ENCODE assay signal across 9 mouse cellular contexts in genomic region chr1:152817027-152817769, GRCm38 (mm10). TPM values are rescaled to one million over a fixed set of nuclear protein-coding genes. Genes with fewer than 3 reads are reported as not detected.
A peak's percentile ranks its signal among the peaks of the same experiment; 100 is the strongest.
DNase-seq lines count a peak whose midpoint lies in the region; ATAC-seq and TF ChIP-seq lines count a peak whose summit lies in the region.
"Had no signal": no experiment of that assay in that cellular context is flagged by ENCODE, and none has a peak within 500 bp of the region (broad histone marks: within the 10 kb centered on the region; RNA-seq: fewer than 3 reads in every experiment).

No protein-coding gene starts in this region.

- no peaks in the 10 kb centered on the region for H3K27me3 ChIP-seq in hindbrain, embryonic 16.5 days (replicated peaks; ENCODE audit: control insufficient read depth, insufficient read depth, low read length)
- H3K27me3 ChIP-seq: limb, embryonic 13.5 days had no signal

- 17% methylated on average over 12 of the region's 12 CpGs for WGBS in hindbrain, embryonic 16.5 days
- 36% methylated on average over 12 of the region's 12 CpGs for WGBS in olfactory bulb, adult 2 months

- peak overlapping the region; percentile 63 for H3K27ac ChIP-seq in hindbrain, embryonic 16.5 days (ENCODE audit: low read depth, low read length)
- peak overlapping the region; percentile 39; the same call in 1 of the 2 replicates for H3K27ac ChIP-seq in olfactory bulb, adult 2 months (ENCODE audit: insufficient read depth, low read depth, low read length)
- H3K27ac ChIP-seq: limb, embryonic 13.5 days had no signal

- no peak overlapping the region for H3K9ac ChIP-seq in hindbrain, embryonic 16.5 days (ENCODE audit: low read depth, low read length)
- H3K9ac ChIP-seq: limb, embryonic 13.5 days had no signal

- H3K4me1 ChIP-seq in hindbrain, embryonic 16.5 days (ENCODE audit: control insufficient read depth, insufficient read depth, low read depth, low read length): peaks cover 22% of the 10 kb centered on the region
- H3K4me1 ChIP-seq in olfactory bulb, adult 2 months (ENCODE audit: control insufficient read depth, insufficient read depth, low read length): peaks cover 26% of the 10 kb centered on the region

- no peak overlapping the region for H3K4me2 ChIP-seq in hindbrain, embryonic 16.5 days (ENCODE audit: low read length)
- H3K4me2 ChIP-seq: limb, embryonic 13.5 days had no signal

- peak; percentile 22 to 47 for DNase-seq in kidney, postnatal 4 days
- no peak for DNase-seq in kidney, adult 8-10 months
- DNase-seq in embryo, embryonic 10 days (ENCODE audit: low spot score): peak; percentile 85
- no peak for DNase-seq in adrenal gland, adult 18-20 months (ENCODE audit: low spot score in 2 of 2)
- DNase-seq in adipocyte (ENCODE audit: low spot score): no peak
- DNase-seq in T-cell, adult 2 months (ENCODE audit: low spot score): no peak

- no peaks in the 10 kb centered on the region for H3K36me3 ChIP-seq in hindbrain, embryonic 16.5 days (ENCODE audit: control insufficient read depth, insufficient read depth, low read length)
- H3K36me3 ChIP-seq: limb, embryonic 13.5 days had no signal

- TF ChIP-seq POLR2A in olfactory bulb, adult 2 months (IDR thresholded peaks at IDR 0.05; ENCODE audit: insufficient read depth, low read depth, low read length): no peak

- ATAC-seq in hindbrain, embryonic 16.5 days: no peak

- no peak overlapping the region for H3K4me3 ChIP-seq in hindbrain, embryonic 16.5 days (ENCODE audit: low read length)
- no peak overlapping the region for H3K4me3 ChIP-seq in olfactory bulb, adult 2 months (ENCODE audit: insufficient read depth, low read depth, low read length)
- H3K4me3 ChIP-seq: limb, embryonic 13.5 days had no signal

- no peak; the same call in 1 of the 2 replicates for TF ChIP-seq CTCF in olfactory bulb, adult 2 months (IDR thresholded peaks at IDR 0.05; ENCODE audit: insufficient read depth, low read depth, low read length)

- no peaks in the 10 kb centered on the region for H3K9me3 ChIP-seq in hindbrain, embryonic 16.5 days (ENCODE audit: control insufficient read depth, low read length)
- H3K9me3 ChIP-seq: limb, embryonic 13.5 days had no signal

RNA-seq across cellular contexts. Expression of gene Ncf2, which starts 17.2 kb away (rescaled TPM):
- 2.7 and 2.9 TPM in 2 replicates for polyA plus RNA-seq in hindbrain, embryonic 16.5 days (2015; fragmentation: Nextera tagmentation; extraction: Ambion mirVana)
- not detected in 2 replicates for polyA plus RNA-seq in olfactory bulb, adult 2 months (2012; ENCODE audit: insufficient read depth, insufficient read length, low replicate concordance, missing spikeins)
- 10 to 100 TPM in 1 of 2 experiments, 1 to 10 TPM in 1; 7.0 to 11.5 TPM for total RNA-seq in adrenal gland, adult 18-20 months (2021)

RNA-seq across cellular contexts. Expression of gene Arpc5, which starts 50.9 kb away (rescaled TPM):
- 300 and 315 TPM in 2 replicates for polyA plus RNA-seq in hindbrain, embryonic 16.5 days (2015; fragmentation: Nextera tagmentation; extraction: Ambion mirVana)
- not detected in 2 replicates for polyA plus RNA-seq in olfactory bulb, adult 2 months (2012; ENCODE audit: insufficient read depth, insufficient read length, low replicate concordance, missing spikeins)
- 100 to 1,000 TPM in 1 of 2 experiments, 10 to 100 TPM in 1; 79.9 to 107 TPM for total RNA-seq in adrenal gland, adult 18-20 months (2021)

RNA-seq across cellular contexts. Expression of gene Rgl1, which starts 51.0 kb away (rescaled TPM):
- polyA plus RNA-seq in hindbrain, embryonic 16.5 days (2015; fragmentation: Nextera tagmentation; extraction: Ambion mirVana): 18.4 and 19.4 TPM in 2 replicates
- not detected in 2 replicates for polyA plus RNA-seq in olfactory bulb, adult 2 months (2012; ENCODE audit: insufficient read depth, insufficient read length, low replicate concordance, missing spikeins)
- 10 to 100 TPM; 15.5 to 31.2 TPM for total RNA-seq in adrenal gland, adult 18-20 months (2021)

Comparison
In these comparisons a context has a peak if more than half of its experiments do, and no peak if none do; other contexts are left out.
1. DNase-seq: peak in kidney, postnatal 4 days (2 of 2) and embryo, embryonic 10 days (single experiment); none in kidney, adult 8-10 months (0 of 2), adrenal gland, adult 18-20 months (0 of 2), adipocyte (single experiment) and T-cell, adult 2 months (single experiment).